Mouse (Mus musculus) urinary bladder, adult 2 months (tissue): ENCODE results near the gene Arhgef28. TPM values are rescaled to one million over a fixed set of nuclear protein-coding genes. Genes with fewer than 3 reads are reported as not detected.

Experiments used
- DNase-seq: peaks from one replicate; pipeline ENCODE4 v3.0.0; 2022; ENCODE audit warnings: low spot score
- polyA plus RNA-seq: library from polyadenylated mRNA; depleted of rRNA; stranded (reverse); fragments of >200 nt; gene quantifications from 2 replicates; pipeline ENCODE4 v1.2.3, GENCODE M21; 2012; rRNA removed

Gene Arhgef28
- 12.9 and 13.5 TPM in 2 replicates for polyA plus RNA-seq

DNA sequence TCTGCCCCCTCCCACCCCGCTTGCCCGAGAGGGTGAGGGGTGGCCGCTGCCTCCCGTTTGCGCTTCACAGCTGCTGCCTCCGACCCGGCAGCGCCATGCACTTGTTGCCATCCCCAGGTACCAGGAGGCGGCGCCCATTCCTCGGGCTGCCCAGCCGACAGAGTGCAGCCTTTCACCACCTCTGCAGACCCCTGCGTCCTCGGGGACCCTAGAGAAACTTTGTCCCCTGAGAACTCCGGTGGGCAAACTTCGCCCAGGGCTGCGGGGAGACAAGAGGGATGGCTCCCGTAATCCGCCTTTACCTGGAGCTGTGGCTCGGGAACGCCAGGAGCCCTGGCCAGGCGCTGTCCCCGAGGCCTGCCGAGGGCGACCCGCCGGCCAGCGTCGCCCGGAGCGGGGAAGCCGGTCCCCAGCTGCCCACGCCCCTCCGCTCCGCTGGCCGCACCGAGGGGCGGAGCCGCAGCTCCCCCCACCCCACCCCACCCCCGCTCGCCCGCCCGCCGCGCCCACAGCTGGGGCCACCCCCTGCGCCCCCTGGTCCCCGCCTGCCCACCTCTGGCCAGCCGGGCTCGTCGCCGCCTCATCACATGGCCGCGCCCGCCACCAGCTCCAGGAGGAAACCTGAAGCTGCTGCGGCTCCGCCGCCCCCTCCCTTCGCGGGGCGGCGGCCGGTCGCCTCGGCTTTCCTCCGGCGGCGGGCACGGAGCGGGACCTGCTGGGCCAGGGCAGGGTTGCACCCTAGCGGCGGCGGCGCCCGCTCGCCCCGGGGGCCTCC, at the start of gene Arhgef28:
TSS of gene Arhgef28 (minus strand) at position 669 of the 775 bp plus-strand sequence.
- DNase-seq = peak; percentile 74

DNA sequence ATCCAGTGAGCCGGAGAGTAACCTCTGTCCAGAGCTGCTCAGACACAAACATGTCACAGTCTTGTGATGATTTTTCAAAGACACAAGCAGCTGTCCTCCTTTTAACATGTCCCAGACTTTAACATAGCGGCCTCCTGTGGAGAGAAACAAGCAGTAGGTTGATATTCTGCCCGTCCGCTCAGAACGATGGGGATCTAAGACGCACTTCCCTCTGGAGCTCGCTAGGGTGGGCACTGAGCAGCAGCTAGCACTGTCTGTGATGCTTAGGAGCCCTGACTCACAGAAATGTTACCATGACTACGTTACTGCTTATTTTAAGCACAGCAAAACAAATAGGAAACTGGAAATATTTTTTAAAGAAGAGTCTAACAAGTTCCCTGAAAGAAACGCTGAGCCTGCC, 48.7 kb upstream of the Arhgef28 start:
- DNase-seq = no peak

DNA sequence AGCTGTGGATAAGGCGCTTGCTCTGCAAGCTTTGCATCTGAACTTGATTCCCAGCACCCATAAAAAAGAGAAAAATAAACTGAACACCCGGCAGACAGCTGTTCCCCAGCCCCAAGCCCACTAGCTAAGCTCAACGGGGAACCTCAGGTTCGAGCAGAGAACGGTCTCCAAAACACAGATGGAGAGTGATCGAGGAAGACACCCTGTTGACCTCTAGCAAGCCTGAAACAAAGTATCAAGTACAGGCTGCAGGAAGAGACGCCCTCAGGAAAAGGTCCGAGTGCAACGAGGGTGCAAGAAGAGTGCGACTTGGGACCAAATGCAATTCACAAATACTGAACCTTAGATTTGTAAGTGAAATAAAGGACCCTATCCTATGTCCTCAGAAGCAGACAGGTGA, 43.4 kb upstream of the Arhgef28 start:
- DNase-seq = no peak

DNA sequence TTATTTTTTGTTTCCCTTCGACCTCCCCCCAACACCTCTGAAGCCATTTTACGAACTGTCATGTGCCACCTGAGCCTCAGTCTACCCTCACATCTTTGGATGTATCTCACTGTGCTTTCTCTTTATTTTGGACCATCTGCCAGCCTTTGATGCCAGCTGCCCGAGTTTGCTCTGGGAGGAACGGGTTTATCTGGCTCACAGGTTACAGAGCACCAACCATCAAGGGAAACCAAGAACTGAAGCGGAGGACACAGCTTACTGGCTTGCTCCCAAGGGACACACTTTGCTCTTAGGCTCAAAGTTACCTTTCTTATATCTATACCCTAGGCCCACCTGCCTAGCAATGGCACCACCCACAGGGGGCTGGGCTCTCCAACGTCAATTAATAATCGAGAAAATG, 39.1 kb upstream of the Arhgef28 start:
- DNase-seq = no peak

DNA sequence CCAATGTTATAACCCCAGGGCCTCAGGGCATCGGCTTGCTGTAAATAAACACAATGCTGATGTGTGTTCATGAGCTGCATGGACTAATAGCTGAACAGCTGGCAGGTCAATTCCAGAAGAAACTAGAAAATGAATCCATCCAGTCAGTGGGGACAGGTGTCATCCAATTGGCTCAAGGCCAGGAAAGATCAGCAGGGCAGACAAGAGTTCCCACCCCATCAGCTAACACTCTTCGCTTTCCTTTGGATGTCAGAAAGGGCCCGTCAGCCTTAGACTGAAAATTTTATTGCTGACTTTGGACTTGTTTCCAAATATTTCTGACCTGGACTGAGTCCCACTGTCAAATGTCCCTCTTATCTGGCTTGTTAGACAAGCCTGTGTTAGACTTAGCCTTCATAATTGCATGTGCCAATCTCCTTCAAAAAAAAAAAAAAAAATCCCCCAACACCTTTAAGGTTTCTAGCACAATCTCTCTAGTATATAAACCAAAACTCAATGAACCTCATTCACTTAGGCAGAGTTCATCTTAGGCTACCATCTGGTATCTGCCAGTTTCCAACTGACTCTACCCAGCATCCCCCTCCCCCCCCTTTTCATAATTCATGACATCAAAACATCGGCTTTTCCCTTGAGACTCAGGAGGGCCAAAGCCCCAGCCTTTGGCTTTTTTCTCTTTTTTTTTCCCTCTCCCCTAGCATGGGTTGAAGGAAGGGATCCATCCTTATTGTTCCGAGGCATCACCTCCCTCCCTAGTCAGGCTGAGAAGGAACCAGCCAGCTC, 38.5 kb upstream of the Arhgef28 start:
- no peak for DNase-seq

DNA sequence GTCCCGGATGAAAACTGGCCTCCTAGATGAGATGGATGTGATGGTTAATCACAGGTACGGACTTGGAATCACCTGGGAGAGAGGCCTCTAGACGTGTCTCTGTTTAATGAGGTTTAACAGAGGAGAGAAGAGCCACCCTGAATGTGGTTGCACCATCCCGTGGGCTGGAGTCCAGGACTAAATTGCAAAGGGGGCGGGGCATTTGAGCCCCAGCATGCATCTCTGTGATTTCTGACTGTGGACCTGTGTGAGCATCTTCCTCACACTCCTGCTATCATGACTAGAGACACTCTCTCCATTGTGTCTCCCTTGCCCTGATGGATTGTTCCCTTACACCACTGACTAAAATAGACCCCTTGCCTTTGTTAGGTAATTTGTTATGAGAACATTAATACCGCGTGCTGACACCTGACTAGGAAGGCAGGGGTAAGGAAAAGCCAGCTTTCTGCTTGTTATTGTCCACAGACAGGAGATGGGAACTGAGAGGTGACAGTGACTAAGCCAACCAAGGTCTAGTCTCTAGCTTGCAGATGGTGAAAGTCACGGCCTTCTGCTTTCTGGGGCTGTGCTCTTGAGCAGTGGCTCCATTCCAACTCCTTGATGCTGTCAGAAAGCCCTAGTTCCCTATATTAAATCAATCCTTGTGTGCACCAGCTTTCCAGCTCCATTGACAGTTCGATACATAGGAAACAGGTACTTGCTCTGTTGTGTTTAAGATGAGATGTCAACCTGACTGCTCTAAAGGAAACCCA, 35.5 kb upstream of the Arhgef28 start:
- DNase-seq = no peak

DNA sequence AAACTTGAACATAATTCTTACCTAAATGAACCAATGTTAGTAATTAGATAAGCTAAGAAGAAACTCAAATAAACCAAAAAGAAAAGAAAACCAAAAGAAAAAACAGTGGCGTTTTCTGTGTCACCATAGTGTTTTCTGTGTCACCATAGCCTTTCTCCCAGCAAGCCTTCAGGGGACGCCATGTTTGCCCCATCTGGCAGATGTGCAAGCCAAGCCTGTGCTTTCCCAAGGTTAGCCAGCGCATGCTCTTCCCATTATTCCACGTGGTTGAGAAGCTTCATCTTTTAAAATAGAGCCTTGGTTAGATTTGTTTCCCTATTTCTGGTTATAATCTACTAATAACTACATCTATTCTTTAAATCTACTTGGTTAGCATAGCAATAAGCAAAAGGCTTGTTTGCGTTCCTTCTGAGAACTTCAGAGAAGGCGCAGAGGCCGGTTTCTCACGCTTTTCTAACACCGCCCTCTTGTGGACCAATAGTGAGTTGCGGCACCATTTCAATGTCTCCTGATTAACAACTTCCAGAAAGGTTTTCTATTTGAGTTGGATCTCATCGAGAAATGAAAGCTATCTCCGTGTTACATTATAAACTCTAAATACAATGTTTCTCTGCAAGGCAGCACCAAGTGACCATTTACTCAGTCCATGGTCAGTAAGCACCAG, 33.9 kb upstream of the Arhgef28 start:
- peak; percentile 27 for DNase-seq

DNA sequence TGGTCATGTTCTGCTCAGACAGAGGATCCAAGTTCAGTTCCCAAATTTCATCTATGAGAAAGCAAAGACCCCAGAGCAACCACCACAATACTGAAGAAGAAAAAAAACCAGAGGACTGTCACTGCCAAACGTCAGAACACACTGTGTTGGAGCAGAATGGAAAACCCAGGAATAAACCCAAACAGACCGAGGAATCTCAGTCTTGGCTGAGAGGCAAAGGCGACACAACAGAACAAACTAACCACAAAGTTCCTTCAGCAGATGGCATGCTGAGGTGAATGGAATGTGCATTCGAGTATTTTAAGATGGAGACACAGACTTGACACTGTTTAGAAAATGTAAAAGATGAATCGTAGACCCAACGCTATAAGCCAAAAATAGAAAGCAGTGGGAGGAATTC, 29.2 kb upstream of the Arhgef28 start:
- no peak for DNase-seq

DNA sequence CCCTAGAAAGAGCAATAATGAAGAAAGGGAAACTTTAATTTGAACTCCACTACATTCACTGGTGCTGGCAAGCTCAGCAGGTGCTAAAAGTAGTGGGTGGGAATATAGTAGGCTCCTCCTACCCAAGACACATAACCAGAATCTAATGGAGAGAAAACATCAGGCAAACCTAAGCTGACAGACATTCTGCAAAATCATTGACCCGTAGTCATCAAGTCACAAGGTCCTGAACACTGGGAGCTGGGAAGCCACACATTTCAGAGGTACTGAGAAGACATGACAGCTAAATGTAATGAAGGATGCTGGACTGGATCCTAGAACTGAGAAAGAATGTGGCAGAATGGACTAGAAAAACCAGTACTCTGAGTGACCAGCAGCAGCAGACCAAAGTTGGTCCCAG, 24.3 kb upstream of the Arhgef28 start:
- no peak for DNase-seq

DNA sequence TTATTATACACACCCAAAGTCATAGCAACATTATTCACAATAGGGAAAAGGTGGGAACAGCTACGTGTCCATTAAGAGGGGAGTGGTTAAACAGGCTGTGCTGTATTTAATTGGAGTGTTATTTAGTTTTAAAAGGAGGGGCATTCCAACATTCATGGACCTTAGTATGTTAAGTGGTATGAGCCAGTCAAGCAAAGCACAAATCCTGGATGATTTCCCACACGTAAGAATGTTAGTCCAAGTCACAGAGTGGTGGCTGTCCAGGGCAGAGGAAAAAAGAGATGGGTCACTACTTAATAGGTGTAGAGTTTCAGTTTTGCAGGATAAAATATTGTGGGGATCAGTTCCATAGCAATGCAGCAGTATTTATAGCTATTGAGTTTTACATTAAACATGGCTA, 20.0 kb upstream of the Arhgef28 start:
- DNase-seq = no peak

DNA sequence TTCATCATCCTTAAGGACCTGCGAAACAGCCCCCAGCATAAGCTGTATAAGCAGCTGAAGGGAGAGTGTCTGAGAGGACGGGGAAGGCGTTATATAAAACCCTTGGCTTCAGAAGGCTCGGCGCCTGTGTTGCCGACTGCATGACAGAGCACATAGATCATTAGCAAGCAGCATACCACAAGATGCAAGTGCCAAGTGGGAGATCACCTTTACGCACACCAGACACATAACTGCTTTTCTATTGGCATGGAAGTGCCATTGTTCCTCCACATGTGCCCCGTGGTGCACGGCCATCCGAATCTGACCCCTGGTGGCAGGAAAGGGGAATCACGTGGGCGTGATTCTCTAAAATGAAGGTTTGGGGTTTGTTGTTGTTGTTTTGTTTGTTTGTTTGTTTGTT, 16.6 kb upstream of the Arhgef28 start:
- no peak for DNase-seq

DNA sequence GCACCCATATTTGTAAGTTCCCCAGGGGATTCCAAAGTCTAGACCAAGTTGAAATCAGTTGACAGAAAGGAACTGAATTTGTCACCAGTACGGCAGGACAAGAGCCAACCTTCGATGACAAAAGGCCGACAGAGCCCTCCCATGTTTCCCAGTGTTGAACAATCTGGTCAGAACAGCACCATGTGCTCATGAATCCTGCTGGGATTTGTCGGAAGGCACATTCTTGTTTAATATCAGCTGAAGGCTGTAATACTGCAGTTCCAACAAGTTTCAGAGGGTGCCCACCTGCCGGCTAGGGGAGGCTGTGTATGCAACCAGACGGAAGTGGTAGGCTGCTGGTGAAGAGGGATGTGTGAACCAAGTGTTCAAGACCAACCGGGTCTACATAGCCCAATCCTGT, 3.9 kb upstream of the Arhgef28 start:
- no peak for DNase-seq

DNA sequence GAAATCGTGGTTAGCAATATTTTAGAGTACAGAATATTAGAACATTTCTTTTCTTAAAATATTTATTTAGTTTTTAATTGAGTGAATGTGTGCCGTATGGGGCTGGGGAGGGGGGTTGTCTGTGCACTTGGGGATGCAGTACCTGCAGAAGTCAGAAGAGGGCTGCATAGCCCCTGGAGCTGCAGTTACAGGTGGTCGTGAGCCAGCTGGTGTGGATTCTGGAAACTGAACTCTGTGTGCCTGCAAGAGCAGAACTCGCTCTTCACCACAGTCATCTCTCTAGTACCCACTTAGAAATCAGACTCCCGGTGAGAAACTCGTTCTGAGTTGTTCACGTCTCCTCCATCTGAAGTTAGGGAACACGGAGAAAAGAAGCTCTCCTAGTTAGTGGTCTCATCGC, 2.6 kb upstream of the Arhgef28 start:
- DNase-seq = no peak

DNA sequence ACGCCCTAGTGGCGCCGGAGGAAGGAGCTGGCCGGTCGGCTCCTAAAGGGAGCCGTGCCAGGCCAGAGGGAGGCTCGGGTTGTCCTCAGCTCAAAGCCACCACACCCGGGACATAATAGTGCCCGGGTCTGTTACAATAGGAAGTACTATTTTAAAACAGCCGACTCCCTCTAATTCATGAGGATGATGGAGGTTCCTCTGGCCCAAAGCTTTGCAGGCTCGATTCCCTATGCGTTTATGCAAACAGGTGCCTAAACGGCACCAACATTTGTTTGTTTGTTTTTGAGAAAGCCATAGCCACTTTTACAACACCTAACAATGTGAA, 269 bp upstream of the Arhgef28 start:
- DNase-seq = no peak

DNA sequence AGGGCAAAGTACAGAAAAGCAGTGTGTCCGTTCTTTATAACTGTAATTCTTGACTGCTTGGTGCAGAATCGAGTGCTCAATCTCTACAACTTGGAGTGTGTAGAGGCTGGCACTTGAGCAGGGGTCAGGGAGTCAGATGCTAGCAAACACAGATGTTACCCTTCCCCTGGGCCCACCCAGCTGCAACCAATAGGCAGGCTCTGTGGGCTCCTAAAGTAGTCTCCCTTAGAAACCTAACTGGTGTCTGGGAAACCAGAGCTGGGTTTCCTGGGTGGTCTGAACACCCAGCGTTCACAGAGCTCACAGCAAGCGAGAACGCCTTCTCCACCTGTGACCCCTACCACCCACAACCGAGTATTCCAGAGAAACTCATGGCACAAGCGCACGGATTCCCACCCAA, 1.1 kb downstream of the Arhgef28 start:
- no peak for DNase-seq

DNA sequence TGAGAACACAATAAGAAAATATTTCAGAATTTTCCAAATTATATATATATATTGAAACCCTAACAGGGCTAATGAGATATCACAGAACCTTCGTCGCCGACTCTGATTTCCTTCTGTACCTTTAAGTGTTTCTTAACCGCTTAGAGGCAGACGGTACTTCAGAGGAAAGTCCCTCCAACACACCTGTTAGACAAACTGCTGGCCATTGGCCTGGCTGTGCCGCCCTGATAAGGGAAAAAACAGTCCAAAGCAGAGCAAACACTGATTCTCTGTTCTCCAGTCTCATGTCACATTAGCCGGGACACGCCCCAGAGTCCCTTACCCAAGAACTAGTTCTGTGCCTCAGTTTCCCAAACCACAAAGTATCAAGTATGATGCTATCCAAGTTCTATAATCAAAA, 1.9 kb downstream of the Arhgef28 start:
- no peak for DNase-seq

DNA sequence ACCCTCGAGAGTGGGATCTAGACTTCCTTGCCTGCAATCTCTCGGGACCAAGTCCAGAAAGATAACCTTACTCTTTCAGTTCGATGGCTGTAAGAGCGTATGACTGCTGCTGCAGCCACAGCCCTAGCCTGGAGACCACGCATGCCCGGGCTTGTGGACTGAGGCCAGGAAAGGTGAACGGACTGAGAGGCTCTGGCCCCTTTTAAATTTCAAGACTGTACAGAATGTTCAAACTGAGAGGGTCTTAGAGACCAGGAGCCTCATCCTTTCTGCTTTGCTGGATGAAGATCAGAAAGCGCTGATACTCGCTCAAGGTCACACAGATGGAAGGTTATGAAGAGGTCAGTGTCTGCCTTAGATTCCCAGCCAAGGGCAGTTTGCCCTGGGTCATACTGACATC, 4.8 kb downstream of the Arhgef28 start:
- no peak for DNase-seq

DNA sequence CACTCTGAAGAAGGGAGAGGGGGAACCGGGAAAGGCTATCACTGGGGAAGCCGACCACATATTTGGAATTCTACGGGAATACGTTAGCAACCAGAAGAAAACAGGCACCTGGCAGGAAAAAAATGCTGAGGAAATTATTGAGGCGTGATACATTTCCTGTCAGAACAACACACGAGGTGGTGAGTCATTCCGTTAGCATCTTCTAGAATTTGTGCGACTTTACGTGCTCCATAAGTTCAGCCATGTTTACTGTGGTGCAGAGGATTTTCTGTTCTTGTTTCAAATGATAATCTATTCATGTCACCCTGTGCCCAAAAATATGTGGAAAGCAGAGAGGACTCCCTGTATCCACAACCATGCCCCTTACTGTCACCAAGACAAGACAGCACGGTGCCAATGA, 13.6 kb downstream of the Arhgef28 start:
- no peak for DNase-seq

DNA sequence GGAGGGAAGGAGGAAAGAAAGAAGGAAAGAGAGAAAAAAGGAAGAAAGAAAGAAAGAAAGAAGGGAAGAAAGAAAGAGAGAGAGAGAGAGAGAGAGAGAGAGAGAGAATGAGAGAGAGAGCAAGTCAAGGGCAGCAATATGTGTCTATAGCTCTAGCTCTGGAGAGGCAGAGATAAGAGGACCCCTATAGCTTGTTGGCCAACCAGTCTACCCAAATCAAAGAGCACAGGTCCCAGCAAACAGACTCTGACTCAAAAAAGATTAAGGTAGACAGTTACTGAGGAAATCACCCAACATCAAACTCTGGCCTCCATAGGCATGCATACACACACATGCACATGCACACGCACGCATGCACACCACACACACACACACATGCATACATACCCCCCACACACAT, 17.7 kb downstream of the Arhgef28 start:
- no peak for DNase-seq

DNA sequence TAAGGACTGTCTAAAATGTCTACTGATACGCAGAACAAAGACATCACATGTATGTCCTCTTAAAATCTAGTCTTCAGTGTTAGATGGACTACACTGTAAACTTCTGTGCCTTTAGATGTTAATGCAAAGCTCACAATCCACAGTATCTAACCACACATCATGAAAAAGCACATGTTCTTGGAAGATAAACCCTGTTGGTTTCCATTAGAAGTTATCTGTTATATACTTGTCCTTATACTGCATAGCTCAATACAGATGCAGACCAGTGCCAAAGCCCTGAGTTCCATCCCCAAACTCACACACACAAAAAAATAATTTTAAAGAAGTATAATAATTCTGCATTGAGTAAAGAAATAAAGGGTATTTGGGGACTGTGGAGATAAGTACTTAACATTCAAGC, 18.3 kb downstream of the Arhgef28 start:
- DNase-seq = no peak

DNA sequence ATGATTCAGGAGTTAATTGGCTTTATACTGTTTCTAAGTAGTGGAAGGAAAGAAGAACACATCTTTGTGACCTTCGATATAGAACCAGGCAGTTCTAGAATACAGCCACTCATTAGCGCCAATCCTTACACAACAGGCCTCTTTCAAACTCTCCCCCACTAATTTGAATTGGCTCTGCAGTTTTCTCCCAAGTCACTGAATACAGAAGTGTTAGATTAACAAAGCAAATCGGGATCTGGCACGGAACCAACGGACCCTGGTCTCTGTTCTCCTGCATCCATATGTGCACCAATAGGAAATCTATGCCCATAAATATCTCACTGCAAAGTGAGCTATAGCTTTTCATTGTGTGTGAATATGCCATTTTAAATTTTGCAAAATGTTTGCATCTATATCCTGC, 20.1 kb downstream of the Arhgef28 start:
- DNase-seq = no peak

DNA sequence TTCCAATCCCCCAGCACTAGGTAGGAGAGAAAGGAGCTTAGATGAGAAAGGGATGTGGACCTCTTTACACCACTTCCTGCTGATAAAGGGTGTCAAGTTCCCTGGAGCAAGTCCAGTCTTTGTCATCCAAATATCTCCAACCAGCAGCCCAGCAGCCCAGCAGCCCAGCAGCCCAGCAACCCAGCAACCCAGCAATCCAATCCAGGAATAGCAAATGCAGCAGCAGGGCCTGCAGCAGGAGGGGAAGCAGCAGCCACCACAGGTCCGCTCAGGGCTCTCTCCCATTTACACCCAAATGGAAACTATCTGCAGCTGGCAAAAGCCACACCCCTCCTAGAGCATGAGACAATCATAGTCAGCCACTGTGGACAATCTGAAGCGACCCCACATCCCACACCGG, 21.6 kb downstream of the Arhgef28 start:
- DNase-seq = no peak
